19 mouse cellular contexts compared by ENCODE assay signal in the genomic region with DNA sequence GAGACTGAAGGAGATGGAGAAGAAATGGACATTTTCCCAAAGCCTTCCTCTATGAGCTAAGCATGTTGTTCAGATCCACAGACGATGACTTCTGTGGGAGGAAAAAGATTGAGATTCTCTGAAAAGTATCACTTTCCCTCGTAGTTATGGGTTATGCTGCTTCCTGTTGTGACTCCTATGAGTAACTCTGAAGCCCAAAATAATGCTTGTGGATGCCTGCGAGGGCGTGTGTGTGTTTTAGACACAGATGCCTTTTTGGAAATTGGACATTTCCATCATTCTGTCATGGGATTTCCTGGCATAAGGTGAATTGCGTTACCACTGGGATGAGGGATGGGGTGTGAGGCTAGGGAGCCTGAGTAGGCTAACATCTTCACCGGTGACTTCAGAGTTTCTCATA.
"Had no signal": no experiment of that assay in that cellular context is flagged by ENCODE, and none has a peak within 500 bp of the region (broad histone marks: within the 10 kb centered on the region; RNA-seq: fewer than 3 reads in every experiment).

No protein-coding gene starts in this region.

- H3K9me3 ChIP-seq: liver, embryonic 12.5 days; midbrain, embryonic 10.5 days; midbrain, embryonic 12.5 days; neural tube, embryonic 13.5 days; neural tube, embryonic 15.5 days had no signal

- DNase-seq: lung, adult 18-20 months; lung, embryonic 14.5 days; lung, postnatal 10 days; lung, postnatal 4 days; midbrain, embryonic 14.5 days; retina, postnatal 1 day; right cerebral cortex, postnatal 14 days; spleen, adult 18-20 months; thymus, adult 2 months; thymus, postnatal 25 days; thymus, postnatal 4 days had no signal

- H3K4me1 ChIP-seq: liver, embryonic 12.5 days; midbrain, embryonic 10.5 days; midbrain, embryonic 12.5 days; neural tube, embryonic 13.5 days had no signal

- H3K27me3 ChIP-seq: liver, embryonic 12.5 days; midbrain, embryonic 12.5 days; neural tube, embryonic 13.5 days; neural tube, embryonic 15.5 days had no signal

- H3K4me2 ChIP-seq: liver, embryonic 12.5 days; lung, embryonic 14.5 days; midbrain, embryonic 12.5 days; neural tube, embryonic 13.5 days; neural tube, embryonic 15.5 days had no signal

- ATAC-seq: liver, embryonic 12.5 days; midbrain, embryonic 16.5 days had no signal

- H3K27ac ChIP-seq: liver, embryonic 12.5 days; liver, embryonic 14.5 days; midbrain, embryonic 10.5 days; midbrain, embryonic 12.5 days; neural tube, embryonic 13.5 days; neural tube, embryonic 15.5 days had no signal

- H3K36me3 ChIP-seq: liver, embryonic 12.5 days; midbrain, embryonic 10.5 days; midbrain, embryonic 12.5 days; neural tube, embryonic 13.5 days; neural tube, embryonic 15.5 days had no signal

- H3K4me3 ChIP-seq: liver, embryonic 12.5 days; midbrain, embryonic 10.5 days; midbrain, embryonic 12.5 days; myocyte; neural tube, embryonic 13.5 days; neural tube, embryonic 15.5 days had no signal

- H3K9ac ChIP-seq: liver, embryonic 12.5 days; liver, embryonic 14.5 days; lung, embryonic 14.5 days; midbrain, embryonic 12.5 days; neural tube, embryonic 13.5 days; neural tube, embryonic 15.5 days had no signal
